Mouse (Mus musculus): ENCODE data around the gene Smad9.

DNA sequence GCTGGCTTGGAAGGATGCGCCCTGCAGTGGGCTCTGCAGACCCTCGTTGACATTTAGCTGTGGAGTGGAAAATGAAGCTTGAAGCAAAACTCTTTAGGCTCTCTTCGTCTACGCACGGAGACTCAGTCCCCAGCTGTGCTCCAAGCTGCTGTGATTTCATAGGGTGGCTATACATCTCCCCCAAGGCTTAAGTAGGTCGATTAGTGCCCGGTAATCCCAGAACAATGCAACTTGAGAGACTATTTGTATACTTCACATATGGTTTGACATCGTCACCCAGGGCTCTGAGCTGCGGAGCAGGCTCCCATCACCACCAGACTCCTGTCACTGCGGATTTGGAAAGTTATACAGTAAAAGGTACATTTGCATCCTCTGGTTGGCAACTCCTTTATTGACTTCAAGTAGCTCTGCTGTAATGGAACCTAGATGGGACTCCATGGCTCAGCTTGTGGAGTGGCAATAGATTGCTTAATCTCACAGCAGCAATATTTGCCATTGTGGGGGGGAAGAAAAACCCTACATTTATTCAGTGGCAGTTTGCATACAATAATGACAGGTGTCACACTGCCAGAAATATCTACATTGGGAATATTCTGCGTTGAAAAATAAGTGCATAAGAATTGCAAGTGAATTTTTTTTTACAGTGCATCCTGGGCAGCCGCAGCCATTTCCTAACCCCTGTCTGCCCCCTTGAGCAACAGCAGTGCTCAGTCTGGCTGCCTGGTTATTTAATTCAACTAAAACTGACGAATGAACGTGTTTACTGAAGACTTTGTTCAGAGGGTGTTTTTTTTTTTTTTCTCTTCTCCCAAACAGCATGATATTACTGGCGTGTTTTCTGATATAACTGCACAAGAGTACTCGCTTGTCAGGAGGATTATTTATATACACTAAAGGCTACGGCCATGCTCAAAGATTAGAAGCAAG, 14.2 kb downstream of the Smad9 start:
- TF ChIP-seq EP300 (IDR thresholded peaks at IDR 0.05; ENCODE audit: insufficient read depth, low read depth, low read length) (no peak), CTCF (IDR thresholded peaks at IDR 0.05; ENCODE audit: low read depth, low read length) (no peak)
